Mouse (Mus musculus): ENCODE data around the gene Kcnip2. TPM values are rescaled to one million over a fixed set of nuclear protein-coding genes. Genes with fewer than 3 reads are reported as not detected.

Gene Kcnip2
- polyA plus RNA-seq, 1 experiment from 2014 or later, result 10.0 TPM

DNA sequence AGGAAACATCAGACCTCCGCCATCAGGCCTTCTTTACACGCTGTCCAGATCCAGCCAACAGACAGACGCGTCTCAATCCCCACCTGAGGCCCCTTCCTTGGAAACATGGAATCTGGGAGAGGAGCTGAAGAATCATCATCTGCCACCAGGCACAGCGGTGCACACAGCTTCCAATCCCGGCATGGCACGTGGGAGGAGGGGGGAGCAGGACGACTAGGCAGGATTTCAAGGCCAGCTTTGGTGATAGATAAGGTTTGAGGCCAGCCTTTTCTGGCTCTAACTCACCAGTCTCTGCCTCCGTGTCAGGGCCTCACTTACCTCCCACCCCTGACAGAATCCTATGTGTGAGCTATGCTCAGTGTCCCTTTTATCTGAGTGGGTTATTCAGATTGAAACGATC, 19.6 kb upstream of the Kcnip2 start:
- no peak for ATAC-seq

DNA sequence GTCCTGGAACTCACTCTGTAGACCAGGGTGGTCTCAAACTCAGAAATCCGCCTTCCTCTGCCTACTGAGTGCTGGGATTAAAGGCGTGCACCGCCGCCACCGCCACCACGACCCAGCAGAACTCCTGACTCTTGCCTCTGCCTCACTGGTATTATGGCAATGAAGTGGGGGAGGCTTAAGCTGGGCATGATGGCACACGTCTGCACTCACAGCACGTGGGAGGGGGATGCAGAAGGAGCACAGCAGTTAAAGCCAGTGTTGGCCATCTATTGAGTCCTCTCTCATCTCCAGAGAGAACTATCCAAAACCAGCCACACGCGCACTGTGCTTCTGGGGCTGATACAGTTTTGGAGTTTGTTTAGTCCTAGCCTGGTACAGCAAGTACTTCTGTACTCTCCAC, 17.8 kb upstream of the Kcnip2 start:
- Histone ChIP-seq H3K4me2 (ENCODE audit: low read length) (no peak overlapping the region), H3K36me3 (ENCODE audit: control insufficient read depth, insufficient read depth, low read length) (no peaks in the 10 kb centered on the region), H3K27me3 (ENCODE audit: control insufficient read depth, insufficient read depth, low read depth, low read length) (no peaks in the 10 kb centered on the region), H3K4me1 (ENCODE audit: control insufficient read depth, insufficient read depth, low read length) (no peaks in the 10 kb centered on the region), H3K9me3 (replicated peaks; ENCODE audit: control insufficient read depth, low read length, poor library complexity, severe bottlenecking) (no peaks in the 10 kb centered on the region), H3K9ac (ENCODE audit: low read depth, low read length) (no peak overlapping the region), H3K27ac (ENCODE audit: low read length) (no peak overlapping the region), H3K4me3 (ENCODE audit: low read depth, low read length) (no peak overlapping the region)
- no peak for ATAC-seq
- 83% methylated on average over 10 of the region's 10 CpGs for WGBS

More for the DNA sequence above, 19.6 kb upstream of the Kcnip2 start:
- no peaks in the 10 kb centered on the region for H3K9me3 ChIP-seq (replicated peaks; ENCODE audit: control insufficient read depth, low read length, poor library complexity, severe bottlenecking)
- no peaks in the 10 kb centered on the region for H3K4me1 ChIP-seq (ENCODE audit: control insufficient read depth, insufficient read depth, low read length)
- 71% methylated on average over 10 of the region's 10 CpGs for WGBS
- no peak overlapping the region for H3K9ac ChIP-seq (ENCODE audit: low read depth, low read length)
- H3K27me3 ChIP-seq (ENCODE audit: control insufficient read depth, insufficient read depth, low read depth, low read length), result no peaks in the 10 kb centered on the region
- no peak overlapping the region for H3K4me2 ChIP-seq (ENCODE audit: low read length)
- H3K36me3 ChIP-seq (ENCODE audit: control insufficient read depth, insufficient read depth, low read length), result no peaks in the 10 kb centered on the region
- H3K27ac ChIP-seq (ENCODE audit: low read length), result 0 out of 2 replicates have a peak overlapping the region, but pooled peaks have one; percentile 26
- no peak overlapping the region for H3K4me3 ChIP-seq (ENCODE audit: low read depth, low read length)

DNA sequence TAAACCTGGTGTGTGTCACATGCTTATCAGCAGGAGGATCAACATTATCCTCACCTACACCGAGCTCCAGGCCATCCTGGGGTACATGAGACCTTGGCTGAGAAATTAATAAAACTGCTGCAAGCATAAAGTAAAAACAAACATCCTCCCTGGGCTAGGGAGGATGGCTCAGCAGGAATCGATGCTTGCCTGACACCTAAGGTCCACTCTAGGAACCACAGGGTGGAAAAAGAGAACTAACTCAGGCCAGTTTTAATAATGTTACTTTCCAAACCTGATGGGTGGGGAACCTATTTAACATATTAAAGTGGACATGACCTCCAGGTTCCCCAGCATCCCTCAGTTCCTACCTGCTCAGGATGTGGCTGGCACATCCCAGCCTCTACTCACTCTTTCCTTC, 14.8 kb upstream of the Kcnip2 start:
- Histone ChIP-seq H3K4me1 (ENCODE audit: control insufficient read depth, insufficient read depth, low read length) (no peaks in the 10 kb centered on the region), H3K9ac (ENCODE audit: low read depth, low read length) (no peak overlapping the region), H3K9me3 (replicated peaks; ENCODE audit: control insufficient read depth, low read length, poor library complexity, severe bottlenecking) (no peaks in the 10 kb centered on the region), H3K36me3 (ENCODE audit: control insufficient read depth, insufficient read depth, low read length) (no peaks in the 10 kb centered on the region), H3K4me3 (ENCODE audit: low read depth, low read length) (no peak overlapping the region), H3K27ac (ENCODE audit: low read length) (no peak overlapping the region), H3K27me3 (ENCODE audit: control insufficient read depth, insufficient read depth, low read depth, low read length) (no peaks in the 10 kb centered on the region), H3K4me2 (ENCODE audit: low read length) (no peak overlapping the region)
- ATAC-seq, result no peak
- 52% methylated on average over 2 of the region's 2 CpGs for WGBS

DNA sequence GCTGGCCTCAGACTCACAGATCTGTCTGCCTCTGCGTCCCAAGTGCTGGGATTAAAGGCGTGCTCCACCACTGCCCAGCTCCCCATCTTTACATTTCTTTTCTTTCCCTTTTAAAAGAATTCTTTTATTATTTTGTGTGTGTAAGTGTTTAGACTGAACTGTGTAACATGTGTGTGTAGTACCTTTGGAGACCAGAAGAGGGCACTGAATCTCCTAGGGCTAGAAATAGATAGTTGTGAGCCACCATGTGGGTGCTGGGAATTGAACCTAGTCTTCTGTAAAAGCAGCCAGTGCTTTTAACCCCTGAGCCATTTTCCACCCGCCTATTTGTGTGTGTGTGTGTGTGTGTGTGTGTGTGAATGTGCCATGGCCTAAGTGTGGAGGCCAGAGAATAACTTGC, 11.9 kb upstream of the Kcnip2 start:
- 96% methylated on average over 3 of the region's 3 CpGs for WGBS
- H3K9me3 ChIP-seq (replicated peaks; ENCODE audit: control insufficient read depth, low read length, poor library complexity, severe bottlenecking), result no peaks in the 10 kb centered on the region
- no peak for ATAC-seq
- H3K36me3 ChIP-seq (ENCODE audit: control insufficient read depth, insufficient read depth, low read length), result no peaks in the 10 kb centered on the region
- H3K4me1 ChIP-seq (ENCODE audit: control insufficient read depth, insufficient read depth, low read length), result no peaks in the 10 kb centered on the region
- no peak overlapping the region for H3K9ac ChIP-seq (ENCODE audit: low read depth, low read length)
- H3K27me3 ChIP-seq (ENCODE audit: control insufficient read depth, insufficient read depth, low read depth, low read length), result no peaks in the 10 kb centered on the region
- no peak overlapping the region for H3K27ac ChIP-seq (ENCODE audit: low read length)
- no peak overlapping the region for H3K4me2 ChIP-seq (ENCODE audit: low read length)
- no peak overlapping the region for H3K4me3 ChIP-seq (ENCODE audit: low read depth, low read length)

DNA sequence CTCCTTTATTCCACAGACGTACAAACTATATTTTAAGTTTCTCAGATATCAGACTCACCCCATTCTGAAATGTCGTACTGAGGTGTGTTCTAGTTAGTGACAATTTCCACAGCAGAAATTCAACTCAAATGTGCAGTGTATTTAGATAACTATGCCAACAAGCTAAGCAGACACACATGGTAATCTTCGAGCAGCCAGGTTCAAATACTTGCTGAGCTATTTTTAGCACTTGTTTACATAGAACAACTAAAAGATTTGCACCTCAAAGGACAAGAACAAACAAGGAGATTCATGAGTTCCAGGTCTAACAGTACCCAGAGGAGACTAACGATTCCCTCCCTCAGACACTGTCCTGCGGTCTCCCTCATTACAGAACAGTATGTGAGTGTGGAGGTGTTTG, 11.3 kb upstream of the Kcnip2 start:
- no peak for ATAC-seq
- H3K27ac ChIP-seq (ENCODE audit: low read length), result no peak overlapping the region
- H3K4me3 ChIP-seq (ENCODE audit: low read depth, low read length), result no peak overlapping the region
- no peak overlapping the region for H3K4me2 ChIP-seq (ENCODE audit: low read length)
- H3K9ac ChIP-seq (ENCODE audit: low read depth, low read length), result no peak overlapping the region
- no peaks in the 10 kb centered on the region for H3K36me3 ChIP-seq (ENCODE audit: control insufficient read depth, insufficient read depth, low read length)
- H3K9me3 ChIP-seq (replicated peaks; ENCODE audit: control insufficient read depth, low read length, poor library complexity, severe bottlenecking), result no peaks in the 10 kb centered on the region
- 78% methylated on average over 5 of the region's 5 CpGs for WGBS
- no peaks in the 10 kb centered on the region for H3K4me1 ChIP-seq (ENCODE audit: control insufficient read depth, insufficient read depth, low read length)
- H3K27me3 ChIP-seq (ENCODE audit: control insufficient read depth, insufficient read depth, low read depth, low read length), result no peaks in the 10 kb centered on the region

DNA sequence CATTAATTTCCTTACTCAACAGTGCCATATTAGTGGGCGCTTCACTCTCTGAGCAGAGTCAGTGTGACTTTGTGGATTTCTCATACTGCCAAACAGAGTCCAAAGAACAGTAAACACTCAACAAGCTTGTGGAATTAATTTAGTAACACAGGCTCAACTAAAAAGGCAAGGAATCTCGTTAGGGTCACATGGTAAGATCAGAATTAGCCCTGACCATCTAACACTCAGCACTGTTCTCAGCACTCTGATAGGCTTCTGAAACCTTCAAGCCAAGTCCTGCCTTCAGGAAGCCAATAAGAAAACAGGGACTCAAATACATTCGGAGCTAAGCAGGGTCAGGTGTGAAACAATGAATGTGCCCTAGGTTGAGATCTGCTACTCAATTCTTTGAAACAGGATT, 10.3 kb upstream of the Kcnip2 start:
- Histone ChIP-seq H3K36me3 (ENCODE audit: control insufficient read depth, insufficient read depth, low read length) (no peaks in the 10 kb centered on the region), H3K4me1 (ENCODE audit: control insufficient read depth, insufficient read depth, low read length) (no peaks in the 10 kb centered on the region), H3K9ac (ENCODE audit: low read depth, low read length) (no peak overlapping the region), H3K27me3 (ENCODE audit: control insufficient read depth, insufficient read depth, low read depth, low read length) (no peaks in the 10 kb centered on the region), H3K4me3 (ENCODE audit: low read depth, low read length) (no peak overlapping the region), H3K27ac (ENCODE audit: low read length) (no peak overlapping the region), H3K4me2 (ENCODE audit: low read length) (no peak overlapping the region), H3K9me3 (replicated peaks; ENCODE audit: control insufficient read depth, low read length, poor library complexity, severe bottlenecking) (no peaks in the 10 kb centered on the region)
- 89% methylated on average over 3 of the region's 3 CpGs for WGBS
- no peak for ATAC-seq

DNA sequence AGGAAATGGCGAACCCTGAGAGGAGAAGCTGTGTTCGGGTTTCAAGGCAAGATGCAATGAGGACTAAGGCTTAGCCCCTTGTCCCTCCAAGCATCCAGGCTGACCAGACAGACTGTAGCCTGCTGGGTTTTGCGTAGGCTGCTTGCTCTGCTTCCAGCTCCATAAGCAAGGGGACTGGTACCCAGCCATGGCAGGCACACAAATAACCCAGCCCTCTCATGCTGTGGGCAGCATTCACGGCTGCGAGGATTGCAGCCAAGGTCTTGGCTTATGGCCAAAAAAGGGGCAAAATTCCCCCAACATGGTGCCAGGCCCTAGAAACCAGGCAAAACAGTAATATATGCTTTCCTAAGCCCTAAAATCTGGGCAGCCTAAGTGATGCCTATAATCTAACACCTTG, 6.0 kb upstream of the Kcnip2 start:
- ATAC-seq, result no peak; the same call in 1 of the 2 replicates

DNA sequence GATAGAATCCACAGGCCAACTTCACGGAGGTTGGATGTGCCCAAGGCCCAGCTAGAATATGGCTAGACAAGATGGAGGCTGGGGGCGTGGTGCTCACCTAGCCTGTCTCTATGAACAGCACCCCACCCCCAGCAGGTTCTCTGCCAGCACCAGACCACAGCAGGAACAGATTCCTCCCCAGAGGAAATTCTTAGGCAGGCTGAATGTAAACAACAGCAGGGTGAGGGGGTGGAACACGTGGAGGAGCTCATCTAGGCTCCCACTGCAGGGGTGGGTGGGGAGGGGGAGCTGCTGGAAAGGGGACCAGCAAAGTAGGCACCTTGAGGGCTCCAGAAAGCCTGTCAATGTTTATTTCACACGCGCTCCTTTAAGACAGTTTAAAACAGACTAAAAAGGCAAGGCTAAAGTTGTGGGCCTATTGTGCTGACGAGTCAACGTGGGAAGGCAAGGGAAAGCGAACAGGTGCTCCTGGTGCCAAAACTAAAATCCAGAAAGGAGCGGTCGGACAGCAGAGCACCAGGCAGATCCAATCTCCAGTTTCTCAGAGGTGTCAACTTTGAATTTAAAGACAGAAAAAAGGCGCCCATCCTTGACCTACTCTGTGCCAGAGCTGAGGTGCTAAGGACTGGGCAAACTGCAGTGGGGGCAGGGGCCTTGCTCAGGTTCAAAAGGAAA, 2.1 kb upstream of the Kcnip2 start:
- WGBS, result 71% methylated on average over 11 of the region's 11 CpGs

More for the DNA sequence above, 6.0 kb upstream of the Kcnip2 start:
- Histone ChIP-seq H3K36me3 (ENCODE audit: control insufficient read depth, insufficient read depth, low read length) (0 out of 2 replicates have a peak, but pooled peaks cover 2% of the 10 kb centered on the region), H3K9me3 (replicated peaks; ENCODE audit: control insufficient read depth, low read length, poor library complexity, severe bottlenecking) (no peaks in the 10 kb centered on the region), H3K9ac (ENCODE audit: low read depth, low read length) (no peak overlapping the region), H3K4me3 (ENCODE audit: low read depth, low read length) (no peak overlapping the region), H3K4me2 (ENCODE audit: low read length) (no peak overlapping the region), H3K27ac (ENCODE audit: low read length) (no peak overlapping the region), H3K27me3 (ENCODE audit: control insufficient read depth, insufficient read depth, low read depth, low read length) (no peaks in the 10 kb centered on the region), H3K4me1 (ENCODE audit: control insufficient read depth, insufficient read depth, low read length) (no peaks in the 10 kb centered on the region)
- 66% methylated on average over 5 of the region's 5 CpGs for WGBS

DNA sequence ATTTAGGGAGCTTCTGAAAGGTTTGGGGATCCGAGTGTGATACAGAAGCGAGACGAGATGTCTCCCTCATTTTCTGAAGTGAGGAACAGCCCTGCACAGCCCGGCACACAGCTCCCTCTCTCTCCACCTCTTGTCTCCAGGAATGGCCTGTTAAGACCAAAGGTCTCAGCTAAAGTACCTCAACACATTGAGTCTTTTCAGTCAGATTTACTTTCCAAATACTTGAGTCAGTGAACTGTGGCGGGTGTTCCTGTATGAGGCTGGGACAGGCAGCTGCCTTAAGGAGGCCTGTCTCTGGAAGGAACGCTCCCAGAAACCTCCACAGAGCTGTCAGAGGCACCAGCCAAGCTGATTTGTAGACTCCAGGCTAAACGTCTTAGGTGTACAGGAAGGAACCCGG, 866 bp upstream of the Kcnip2 start:
- 20% methylated on average over 8 of the region's 8 CpGs for WGBS
- Histone ChIP-seq H3K9ac (ENCODE audit: low read depth, low read length) (no peak overlapping the region), H3K4me3 (ENCODE audit: low read depth, low read length) (no peak overlapping the region), H3K4me2 (ENCODE audit: low read length) (peak overlapping the region; percentile 84; the same call in 1 of the 2 replicates), H3K9me3 (replicated peaks; ENCODE audit: control insufficient read depth, low read length, poor library complexity, severe bottlenecking) (no peaks in the 10 kb centered on the region), H3K36me3 (ENCODE audit: control insufficient read depth, insufficient read depth, low read length) (0 out of 2 replicates have a peak, but pooled peaks cover 2% of the 10 kb centered on the region), H3K27ac (ENCODE audit: low read length) (no peak overlapping the region), H3K27me3 (ENCODE audit: control insufficient read depth, insufficient read depth, low read depth, low read length) (no peaks in the 10 kb centered on the region), H3K4me1 (ENCODE audit: control insufficient read depth, insufficient read depth, low read length) (peaks cover 26% of the 10 kb centered on the region)
- ATAC-seq, result no peak

More for the DNA sequence above, 2.1 kb upstream of the Kcnip2 start:
- no peak overlapping the region for H3K4me2 ChIP-seq (ENCODE audit: low read length)
- H3K27me3 ChIP-seq (ENCODE audit: control insufficient read depth, insufficient read depth, low read depth, low read length), result no peaks in the 10 kb centered on the region
- peaks cover 21% of the 10 kb centered on the region for H3K4me1 ChIP-seq (ENCODE audit: control insufficient read depth, insufficient read depth, low read length)
- no peak for ATAC-seq
- H3K9ac ChIP-seq (ENCODE audit: low read depth, low read length), result no peak overlapping the region
- H3K9me3 ChIP-seq (replicated peaks; ENCODE audit: control insufficient read depth, low read length, poor library complexity, severe bottlenecking), result no peaks in the 10 kb centered on the region
- H3K4me3 ChIP-seq (ENCODE audit: low read depth, low read length), result no peak overlapping the region
- 0 out of 2 replicates have a peak, but pooled peaks cover 2% of the 10 kb centered on the region for H3K36me3 ChIP-seq (ENCODE audit: control insufficient read depth, insufficient read depth, low read length)
- H3K27ac ChIP-seq (ENCODE audit: low read length), result no peak overlapping the region
